8 mouse cellular contexts compared by ENCODE assay signal in genomic region chr19:29523701-29524100, GRCm38 (mm10). TPM values are rescaled to one million over a fixed set of nuclear protein-coding genes. Genes with fewer than 3 reads are reported as not detected.
DNase-seq lines count a peak whose midpoint lies in the region; ATAC-seq and TF ChIP-seq lines count a peak whose summit lies in the region.

No protein-coding gene starts in this region.

- H3K4me2 ChIP-seq in neural tube, embryonic 12.5 days (replicated peaks), result peak overlapping the region; percentile 78

- no peak overlapping the region for H3K9ac ChIP-seq in neural tube, embryonic 12.5 days

- no peak for TF ChIP-seq POLR2A in bone marrow macrophage, adult 2 months (IDR thresholded peaks at IDR 0.05; ENCODE audit: borderline replicate concordance, low read depth, low read length)

- no peak for TF ChIP-seq CTCF in layer of hippocampus, adult 2 months (conservative IDR thresholded peaks at IDR 0.05)
- TF ChIP-seq CTCF in bone marrow macrophage, adult 2 months (IDR thresholded peaks at IDR 0.05; ENCODE audit: low read depth, low read length), result no peak

- H3K27ac ChIP-seq in layer of hippocampus, adult 2 months, result no peak overlapping the region; the same call in 1 of the 2 replicates
- no peak overlapping the region for H3K27ac ChIP-seq in bone marrow macrophage, adult 2 months (ENCODE audit: insufficient read depth, low read depth, low read length)
- H3K27ac ChIP-seq in neural tube, embryonic 12.5 days, result no peak overlapping the region

- H3K9me3 ChIP-seq in neural tube, embryonic 12.5 days, result no peaks in the 10 kb centered on the region; the same call in 1 of the 2 replicates

- no peak for DNase-seq in layer of hippocampus, adult 2 months (ENCODE audit: low spot score in 2 of 2)
- no peak for DNase-seq in layer of hippocampus, postnatal 10 days (ENCODE audit: low spot score in 2 of 2)
- DNase-seq in cerebellum, adult 11 months, result no peak
- no peak for DNase-seq in spleen, adult 18-20 months
- no peak for DNase-seq in testis, postnatal 14 days (ENCODE audit: low spot score)

- 52% methylated on average over 5 of the region's 5 CpGs for WGBS in neural tube, embryonic 12.5 days

- H3K4me3 ChIP-seq in layer of hippocampus, adult 2 months, result peak overlapping the region; percentile 95
- H3K4me3 ChIP-seq in bone marrow macrophage, adult 2 months (ENCODE audit: insufficient read depth, low read length), result peak overlapping the region; percentile 76
- H3K4me3 ChIP-seq in neural tube, embryonic 12.5 days, result peak overlapping the region; percentile 92; the same call in 1 of the 2 replicates

- H3K4me1 ChIP-seq in bone marrow macrophage, adult 2 months (ENCODE audit: control insufficient read depth, insufficient read depth, low read length), result peaks cover 15% of the 10 kb centered on the region
- peaks cover 7% of the 10 kb centered on the region for H3K4me1 ChIP-seq in neural tube, embryonic 12.5 days

- H3K27me3 ChIP-seq in neural tube, embryonic 12.5 days (replicated peaks), result no peaks in the 10 kb centered on the region

- no peaks in the 10 kb centered on the region for H3K36me3 ChIP-seq in neural tube, embryonic 12.5 days

- ATAC-seq in inflammation-experienced regulatory T-cells, adult 6 months, result peak; percentile 57
- ATAC-seq in neural tube, embryonic 12.5 days (ENCODE audit: low FRiP score, low read depth), result no peak

RNA-seq across cellular contexts. Expression of gene Ric1, which starts 1.6 kb away (rescaled TPM):
- 10 to 100 TPM; 38.7 to 47.3 TPM for total RNA-seq in layer of hippocampus, adult 2 months (2021)
- total RNA-seq in layer of hippocampus, postnatal 10 days (2021), result 10 to 100 TPM; 44.0 to 49.7 TPM
- polyA plus RNA-seq in bone marrow macrophage, adult 2 months (2012; ENCODE audit: insufficient read depth, insufficient read length, missing spikeins), result 22.5 and 23.1 TPM in 2 replicates
- 10 to 100 TPM; 11.8 to 16.6 (median 13.1) TPM for polyA plus RNA-seq in inflammation-experienced regulatory T-cells, adult 6 months (2017; shearing (Covaris generic))
- polyA plus RNA-seq in neural tube, embryonic 12.5 days (2016; fragmentation: Nextera tagmentation; extraction: Ambion mirVana), result 15.1 and 15.6 TPM in 2 replicates
